Mouse (Mus musculus): ENCODE data around the gene Cyp3a41b. TPM values are rescaled to one million over a fixed set of nuclear protein-coding genes. Genes with fewer than 3 reads are reported as not detected.

The Cyp3a41b gene
- total RNA-seq (2023), result not detected

GRCm38 (mm10) chr5:145584630-145585029 lies at the start of gene Cyp3a41b:
Cyp3a41b (minus strand) TSS chr5:145584730.

Other genes with a start within 250 kb of the Cyp3a41b start
- not detected for gene Cyp3a57, start 239.5 kb downstream of the Cyp3a41b start, total RNA-seq (2023)
- not detected for gene Cyp3a16, start 115.0 kb downstream of the Cyp3a41b start, total RNA-seq (2023)
- not detected for gene Cyp3a41a, start 135.4 kb upstream of the Cyp3a41b start, total RNA-seq (2023)
- not detected for gene Cyp3a44, start 221.1 kb upstream of the Cyp3a41b start, total RNA-seq (2023)

All from neutrophil, adult 83 days (primary cell).